Mouse (Mus musculus): Measurements from ENCODE around the gene Gpr135.

Gene Gpr135

GRCm38 (mm10) chr12:72070327-72071269 is at the start of gene Gpr135:
Gene Gpr135 (minus strand): TSS chr12:72071125.
- peak; percentile 85 for DNase-seq (ENCODE audit: low spot score)

GRCm38 (mm10) chr12:72115686-72116345 is 44.9 kb upstream of the Gpr135 start:
- DNase-seq (ENCODE audit: low spot score) = no peak

GRCm38 (mm10) chr12:72115126-72115525 is 44.2 kb upstream of the Gpr135 start:
- no peak for DNase-seq (ENCODE audit: low spot score)

- peak; percentile 53 for DNase-seq (ENCODE audit: low spot score)
Measured at GRCm38 (mm10) chr12:72104525-72105281, 33.8 kb upstream of the Gpr135 start.

- DNase-seq (ENCODE audit: low spot score) = no peak
Measured at GRCm38 (mm10) chr12:72104027-72104426, 33.1 kb upstream of the Gpr135 start.

- no peak for DNase-seq (ENCODE audit: low spot score)
Measured at GRCm38 (mm10) chr12:72102776-72103175, 31.9 kb upstream of the Gpr135 start.

- DNase-seq (ENCODE audit: low spot score) = no peak
Measured at GRCm38 (mm10) chr12:72096966-72097365, 26.0 kb upstream of the Gpr135 start.

- no peak for DNase-seq (ENCODE audit: low spot score)
Measured at GRCm38 (mm10) chr12:72089802-72090201, 18.9 kb upstream of the Gpr135 start.

- no peak for DNase-seq (ENCODE audit: low spot score)
Measured at GRCm38 (mm10) chr12:72086166-72086825, 15.4 kb upstream of the Gpr135 start.

GRCm38 (mm10) chr12:72085329-72086165 is 14.6 kb upstream of the Gpr135 start, which contains the start of the genes L3hypdh and Jkamp:
Gene L3hypdh (minus strand): TSS chr12:72085439.
Gene Jkamp (plus strand): TSS chr12:72085589.
- DNase-seq (ENCODE audit: low spot score) = peak; percentile 99

- no peak for DNase-seq (ENCODE audit: low spot score)
Measured at GRCm38 (mm10) chr12:72085024-72085328, 14.1 kb upstream of the Gpr135 start.

GRCm38 (mm10) chr12:72084261-72085023 is 13.5 kb upstream of the Gpr135 start:
- peak; percentile 68 for DNase-seq (ENCODE audit: low spot score)

GRCm38 (mm10) chr12:72083265-72083664 is 12.3 kb upstream of the Gpr135 start:
- no peak for DNase-seq (ENCODE audit: low spot score)

GRCm38 (mm10) chr12:72082370-72082769 is 11.4 kb upstream of the Gpr135 start:
- peak; percentile 52 for DNase-seq (ENCODE audit: low spot score)

GRCm38 (mm10) chr12:72081961-72082360 is 11.0 kb upstream of the Gpr135 start:
- no peak for DNase-seq (ENCODE audit: low spot score)

- no peak for DNase-seq (ENCODE audit: low spot score)
Measured at GRCm38 (mm10) chr12:72078248-72078647, 7.3 kb upstream of the Gpr135 start.

GRCm38 (mm10) chr12:72069626-72070326 is 1.1 kb downstream of the Gpr135 start:
- no peak for DNase-seq (ENCODE audit: low spot score)

GRCm38 (mm10) chr12:72057780-72058179 is 13.1 kb downstream of the Gpr135 start:
- DNase-seq (ENCODE audit: low spot score) = no peak

GRCm38 (mm10) chr12:72053851-72054250 is 17.1 kb downstream of the Gpr135 start:
- no peak for DNase-seq (ENCODE audit: low spot score)
